25 mouse cellular contexts compared by ENCODE assay signal in genomic region chr3:114053501-114053900, GRCm38 (mm10). TPM values are rescaled to one million over a fixed set of nuclear protein-coding genes. Genes with fewer than 3 reads are reported as not detected.
DNase-seq lines count a peak whose midpoint lies in the region; ATAC-seq and TF ChIP-seq lines count a peak whose summit lies in the region.
"Had no signal": no experiment of that assay in that cellular context is flagged by ENCODE, and none has a peak within 500 bp of the region (broad histone marks: within the 10 kb centered on the region; RNA-seq: fewer than 3 reads in every experiment).

No protein-coding gene starts in this region.

- H3K4me2 ChIP-seq in embryonic facial prominence, embryonic 13.5 days, result no peak overlapping the region
- H3K4me2 ChIP-seq: embryonic facial prominence, embryonic 12.5 days; forebrain, embryonic 12.5 days had no signal

- no peaks in the 10 kb centered on the region for H3K27me3 ChIP-seq in embryonic facial prominence, embryonic 13.5 days
- H3K27me3 ChIP-seq: CH12.LX; embryonic facial prominence, embryonic 12.5 days; forebrain, embryonic 12.5 days had no signal

- no peaks in the 10 kb centered on the region for H3K9me3 ChIP-seq in embryonic facial prominence, embryonic 13.5 days
- H3K9me3 ChIP-seq: embryonic facial prominence, embryonic 12.5 days; forebrain, embryonic 10.5 days; forebrain, embryonic 12.5 days; G1E had no signal

- H3K9ac ChIP-seq in embryonic facial prominence, embryonic 13.5 days, result no peak overlapping the region
- H3K9ac ChIP-seq: embryonic facial prominence, embryonic 12.5 days; forebrain, embryonic 12.5 days had no signal

- no peak for TF ChIP-seq CTCF in embryonic fibroblast, embryonic 13.5 days (IDR thresholded peaks at IDR 0.05; ENCODE audit: borderline replicate concordance, insufficient read depth, low read length)

- WGBS in embryonic facial prominence, embryonic 13.5 days, result 32% methylated on average over 3 of the region's 3 CpGs

- peaks cover 6% of the 10 kb centered on the region; the same call in 1 of the 2 replicates for H3K4me1 ChIP-seq in embryonic facial prominence, embryonic 13.5 days
- peaks cover 3% of the 10 kb centered on the region; the same call in 1 of the 2 replicates for H3K4me1 ChIP-seq in embryonic fibroblast, embryonic 13.5 days (ENCODE audit: control insufficient read depth, insufficient read depth, low read length)
- H3K4me1 ChIP-seq: embryonic facial prominence, embryonic 12.5 days; forebrain, embryonic 10.5 days; forebrain, embryonic 12.5 days had no signal

- no peak for TF ChIP-seq POLR2A in embryonic fibroblast, embryonic 13.5 days (IDR thresholded peaks at IDR 0.05; ENCODE audit: low read depth, low read length)

- peak overlapping the region; percentile 40; the same call in 1 of the 2 replicates for H3K27ac ChIP-seq in embryonic facial prominence, embryonic 13.5 days
- peak overlapping the region; percentile 80 for H3K27ac ChIP-seq in embryonic fibroblast, embryonic 13.5 days (ENCODE audit: insufficient read depth, low read length)
- H3K27ac ChIP-seq: embryonic facial prominence, embryonic 12.5 days; forebrain, embryonic 10.5 days; forebrain, embryonic 12.5 days had no signal

- ATAC-seq in embryonic facial prominence, embryonic 13.5 days (ENCODE audit: insufficient number of reproducible peaks, insufficient read depth, low FRiP score, low TSS enrichment, low read depth), result no peak
- ATAC-seq: activated CD4-positive, CD25-positive, alpha-beta regulatory T cell, adult 4 months; CD4-positive, CD25-positive, alpha-beta regulatory T cell, adult 4 months; forebrain, embryonic 14.5 days; forebrain, embryonic 16.5 days; Patski had no signal

- H3K36me3 ChIP-seq in embryonic facial prominence, embryonic 13.5 days, result no peaks in the 10 kb centered on the region
- H3K36me3 ChIP-seq: embryonic facial prominence, embryonic 12.5 days; forebrain, embryonic 10.5 days; forebrain, embryonic 12.5 days; G1E had no signal

- DNase-seq in 416B (ENCODE audit: low read depth), result peak; percentile 58
- no peak for DNase-seq in kidney, postnatal 36 days
- DNase-seq in ovary, postnatal 10 days (ENCODE audit: low spot score), result no peak
- DNase-seq: adrenal gland, adult 8-10 months; adrenal gland, postnatal 14 days; adrenal gland, postnatal 36 days; B cell, adult 2 months; cerebellum, adult 11-12 months; cerebellum, adult 2 months; cerebellum, adult 9-10 months; cerebellum, postnatal 10 days; cerebellum, postnatal 25 days had no signal

- H3K4me3 ChIP-seq in embryonic facial prominence, embryonic 13.5 days, result no peak overlapping the region
- no peak overlapping the region for H3K4me3 ChIP-seq in embryonic fibroblast, embryonic 13.5 days (ENCODE audit: insufficient read depth, low read length)
- H3K4me3 ChIP-seq: embryonic facial prominence, embryonic 12.5 days; erythroblast, embryonic 14.5 days; forebrain, embryonic 10.5 days; forebrain, embryonic 12.5 days had no signal

RNA-seq across cellular contexts. Expression of gene Col11a1, which starts 23.2 kb away (rescaled TPM):
- polyA plus RNA-seq in embryonic facial prominence, embryonic 13.5 days (2015; fragmentation: Nextera tagmentation; extraction: Ambion mirVana), result 69.1 and 83.3 TPM in 2 replicates
- polyA plus RNA-seq in embryonic fibroblast, embryonic 13.5 days (2011; ENCODE audit: insufficient read length, low read depth, missing spikeins), result 213 and 341 TPM in 2 replicates
- polyA plus RNA-seq: activated CD4-positive, CD25-positive, alpha-beta regulatory T cell, adult 4 months; CD4-positive, CD25-positive, alpha-beta regulatory T cell, adult 4 months; erythroblast, embryonic 14.5 days; G1E had no signal
